Mouse (Mus musculus) embryonic facial prominence, embryonic 11.5 days (tissue): ENCODE data around the gene Saa4. TPM values are rescaled to one million over a fixed set of nuclear protein-coding genes. Genes with fewer than 3 reads are reported as not detected.

Source experiments
- ATAC-seq: fragments of 200-750 bp; cut with Nextera tagmentation; replicated peaks from 2 replicates; pipeline ENCODE4 v1.8.0; 2017; ENCODE audit warnings: low read depth; ENCODE audit not compliant: insufficient number of reproducible peaks, low FRiP score, low TSS enrichment
- DNase-seq: peaks from one replicate; pipeline ENCODE4 v3.0.0-alpha.2; 2015; ENCODE audit warnings: low spot score
- H3K27ac ChIP-seq: fragments of 300-500 bp; sonication (generic); replicated peaks from 2 replicates; pipeline ENCODE4 v1.5.1; 2014; ENCODE audit warnings: mild to moderate bottlenecking, low read depth, low read length, control low read depth
- H3K27me3 ChIP-seq: fragments of 300-500 bp; sonication (generic); 2 replicates; pipeline ENCODE4 v1.6.1; 2014; ENCODE audit warnings: mild to moderate bottlenecking, low read length, moderate library complexity, mixed read lengths; ENCODE audit not compliant: control insufficient read depth, insufficient read depth
- H3K36me3 ChIP-seq: fragments of 300-500 bp; sonication (generic); replicated peaks from 2 replicates; pipeline ENCODE4 v1.6.1; 2014; ENCODE audit warnings: low read depth, mild to moderate bottlenecking, low read length, moderate library complexity, mixed read lengths; ENCODE audit not compliant: control insufficient read depth, insufficient read depth
- H3K4me1 ChIP-seq: fragments of 300-500 bp; sonication (generic); 2 replicates; pipeline ENCODE4 v1.6.1; 2014; ENCODE audit warnings: low read length, mixed read lengths; ENCODE audit not compliant: control insufficient read depth, insufficient read depth
- H3K4me2 ChIP-seq: fragments of 300-500 bp; sonication (generic); 2 replicates; pipeline ENCODE4 v1.6.1; 2014; ENCODE audit warnings: low read depth, mild to moderate bottlenecking, control low read depth, low read length, moderate library complexity
- H3K4me3 ChIP-seq: fragments of 300-500 bp; sonication (generic); 2 replicates; pipeline ENCODE4 v1.5.1; 2014; ENCODE audit warnings: low read depth, low read length, control low read depth
- H3K9ac ChIP-seq: fragments of 300-500 bp; sonication (generic); replicated peaks from 2 replicates; pipeline ENCODE4 v1.6.1; 2014; ENCODE audit warnings: mild to moderate bottlenecking, control low read depth, low read length
- H3K9me3 ChIP-seq: fragments of 300-500 bp; sonication (generic); replicated peaks from 2 replicates; pipeline ENCODE4 v1.6.1; 2016; ENCODE audit warnings: mild to moderate bottlenecking, low read length, inconsistent platforms, mixed read lengths; ENCODE audit not compliant: control insufficient read depth
- WGBS: fragments of 180-500 bp; shearing (Covaris S2); extraction: QIAGEN DNeasy Blood & Tissue Kit; methylation state at CpG from one replicate; pipeline ENCODE4 v1.1.7; 2014; 5-methylcytosine and 5-hydroxymethylcytosine counted together
- polyA plus RNA-seq: library from polyadenylated mRNA; unstranded; fragments of >200 nt; fragmentation: Nextera tagmentation; extraction: Ambion mirVana; gene quantifications from 2 replicates; pipeline ENCODE4 v1.2.1, GENCODE M21; 2014

Saa4 gene
- polyA plus RNA-seq = not detected in 2 replicates

- Histone ChIP-seq H3K4me2 (no peak within 1 kb of the TSS), H3K36me3 (no peaks in the 10 kb centered on the region), H3K27ac (no peak within 1 kb of the TSS), H3K27me3 (no peaks in the 10 kb centered on the region), H3K4me3 (no peak within 1 kb of the TSS), H3K9me3 (no peaks in the 10 kb centered on the region), H3K9ac (no peak within 1 kb of the TSS), H3K4me1 (no peaks in the 10 kb centered on the region)
- 88% methylated on average over 4 of the region's 4 CpGs for WGBS
- no peak for ATAC-seq
- no peak for DNase-seq
These were observed at the start of gene Saa4 for GRCm38 (mm10) chr7:46732458-46732857. TSS of gene Saa4 (minus strand) at chr7:46732603.

- Histone ChIP-seq H3K36me3 (no peaks in the 10 kb centered on the region; the same call in none of the 2 replicates), H3K4me2 (no peak overlapping the region), H3K27ac (no peak overlapping the region), H3K27me3 (no peaks in the 10 kb centered on the region), H3K4me1 (no peaks in the 10 kb centered on the region), H3K9ac (no peak overlapping the region), H3K4me3 (no peak overlapping the region), H3K9me3 (no peaks in the 10 kb centered on the region)
- no peak; the same call in 1 of the 2 replicates for ATAC-seq
- peak; percentile 79 for DNase-seq
- 64% methylated on average over 4 of the region's 4 CpGs for WGBS
These were observed 38.3 kb upstream of the Saa4 start for GRCm38 (mm10) chr7:46770706-46771105.

DNA sequence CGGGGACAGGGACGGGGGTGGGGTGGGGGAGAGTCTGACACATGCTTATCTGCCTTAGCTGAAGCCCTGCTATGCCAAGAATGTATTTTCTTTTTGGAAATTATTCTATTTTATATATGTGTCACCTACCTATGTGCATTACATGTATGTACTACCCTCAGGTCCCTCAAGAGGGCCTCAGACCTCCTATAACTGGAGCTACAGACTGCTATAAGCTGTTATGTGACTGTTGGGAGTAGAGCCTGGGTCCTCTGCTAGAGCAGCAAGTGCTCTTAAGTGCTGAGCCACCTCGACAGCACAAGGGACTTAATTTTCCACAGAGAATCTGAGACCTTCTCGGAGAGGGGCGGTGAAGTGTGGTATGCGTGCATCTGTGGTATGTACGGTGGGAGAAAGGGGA is 36.0 kb upstream of the Saa4 start:
- 98% methylated on average over 7 of the region's 7 CpGs for WGBS
- Histone ChIP-seq H3K4me1 (no peaks in the 10 kb centered on the region), H3K9me3 (no peaks in the 10 kb centered on the region), H3K9ac (no peak overlapping the region), H3K27me3 (no peaks in the 10 kb centered on the region), H3K4me2 (no peak overlapping the region), H3K27ac (no peak overlapping the region), H3K4me3 (no peak overlapping the region), H3K36me3 (no peaks in the 10 kb centered on the region; the same call in none of the 2 replicates)
- DNase-seq (no peak), ATAC-seq (no peak)

DNA sequence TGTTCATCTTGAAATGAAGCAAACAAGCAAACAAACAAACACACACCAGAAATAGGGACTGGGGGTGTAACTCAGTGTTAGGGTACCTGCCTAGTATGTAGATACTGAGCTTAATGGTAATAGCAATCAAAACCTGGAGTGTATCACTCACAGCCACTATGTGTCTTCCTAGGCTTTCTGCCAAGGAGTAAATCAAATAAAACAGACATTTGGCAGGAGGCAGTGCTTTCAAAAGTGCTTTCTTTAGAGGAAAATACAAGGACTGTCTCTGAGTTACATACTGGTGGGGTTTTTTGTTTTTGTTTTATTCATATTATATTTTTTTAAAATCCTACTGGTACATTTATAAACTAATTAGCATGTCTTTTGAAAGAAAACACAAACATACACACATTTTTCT is 35.0 kb upstream of the Saa4 start:
- ATAC-seq (no peak), DNase-seq (no peak)
- Histone ChIP-seq H3K9me3 (no peaks in the 10 kb centered on the region), H3K27me3 (no peaks in the 10 kb centered on the region), H3K9ac (no peak overlapping the region), H3K4me1 (no peaks in the 10 kb centered on the region), H3K4me2 (no peak overlapping the region), H3K27ac (no peak overlapping the region), H3K4me3 (no peak overlapping the region), H3K36me3 (no peaks in the 10 kb centered on the region; the same call in none of the 2 replicates)

- no peaks in the 10 kb centered on the region; the same call in none of the 2 replicates for H3K36me3 ChIP-seq
- H3K4me2 ChIP-seq = no peak overlapping the region
- H3K9ac ChIP-seq = no peak overlapping the region
- ATAC-seq = no peak
- no peaks in the 10 kb centered on the region for H3K4me1 ChIP-seq
- H3K27me3 ChIP-seq = no peaks in the 10 kb centered on the region
- H3K9me3 ChIP-seq = no peaks in the 10 kb centered on the region
- no peak for DNase-seq
- 90% methylated on average over 8 of the region's 8 CpGs for WGBS
- H3K27ac ChIP-seq = no peak overlapping the region
- H3K4me3 ChIP-seq = no peak overlapping the region
These were observed 32.3 kb upstream of the Saa4 start for GRCm38 (mm10) chr7:46764672-46765071.

- DNase-seq (no peak), ATAC-seq (no peak)
- 88% methylated on average over 5 of the region's 5 CpGs for WGBS
- Histone ChIP-seq H3K4me2 (no peak overlapping the region), H3K9me3 (no peaks in the 10 kb centered on the region), H3K4me3 (no peak overlapping the region), H3K36me3 (no peaks in the 10 kb centered on the region; the same call in none of the 2 replicates), H3K9ac (no peak overlapping the region), H3K27me3 (no peaks in the 10 kb centered on the region), H3K27ac (no peak overlapping the region), H3K4me1 (no peaks in the 10 kb centered on the region)
These were observed 30.2 kb upstream of the Saa4 start for GRCm38 (mm10) chr7:46762601-46763000.

GRCm38 (mm10) chr7:46761049-46761795 is 28.8 kb upstream of the Saa4 start:
- H3K36me3 ChIP-seq = no peaks in the 10 kb centered on the region; the same call in none of the 2 replicates

DNA sequence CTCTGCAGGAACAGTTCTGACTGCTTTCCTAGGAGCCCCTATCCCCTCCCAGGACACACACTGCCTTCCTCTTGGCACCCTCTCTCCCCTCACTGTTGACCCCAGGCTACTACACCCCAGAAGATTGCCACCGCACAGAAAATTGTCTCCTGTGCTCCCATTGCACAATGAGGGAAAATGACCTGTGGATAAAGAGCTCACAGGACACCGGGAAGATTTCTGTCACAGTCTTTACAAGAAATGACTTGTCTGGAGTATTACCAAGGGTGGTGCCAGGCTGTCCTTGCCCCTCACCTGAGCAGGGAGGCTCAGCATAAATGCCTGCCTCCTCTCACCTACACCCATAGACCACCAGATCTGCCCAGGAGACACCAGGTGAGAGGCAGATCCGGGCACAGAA is 19.1 kb upstream of the Saa4 start, which contains the start of gene Saa2:
Gene Saa2 (plus strand): TSS at position 301 of the 400 bp plus-strand sequence.
- no peak within 1 kb of the TSS for H3K4me2 ChIP-seq
- 70% methylated on average over 3 of the region's 3 CpGs for WGBS
- H3K36me3 ChIP-seq = no peaks in the 10 kb centered on the region
- DNase-seq = no peak
- H3K4me1 ChIP-seq = no peaks in the 10 kb centered on the region
- ATAC-seq = no peak
- no peak within 1 kb of the TSS for H3K27ac ChIP-seq
- H3K27me3 ChIP-seq = no peaks in the 10 kb centered on the region
- no peak within 1 kb of the TSS for H3K4me3 ChIP-seq
- H3K9ac ChIP-seq = no peak within 1 kb of the TSS
- no peaks in the 10 kb centered on the region for H3K9me3 ChIP-seq

More at GRCm38 (mm10) chr7:46761049-46761795, 28.8 kb upstream of the Saa4 start:
- Histone ChIP-seq H3K27ac (no peak overlapping the region), H3K4me2 (no peak overlapping the region), H3K9ac (no peak overlapping the region), H3K9me3 (no peaks in the 10 kb centered on the region), H3K4me1 (no peaks in the 10 kb centered on the region), H3K27me3 (no peaks in the 10 kb centered on the region), H3K4me3 (no peak overlapping the region)
- no peak for DNase-seq
- ATAC-seq = no peak
- WGBS = 79% methylated on average over 11 of the region's 11 CpGs
